Mouse (Mus musculus): ENCODE data around the gene Uba6.

Gene Uba6

GRCm38 (mm10) chr5:86172449-86173161 is at the start of gene Uba6:
Gene Uba6, minus strand, starts transcription at chr5:86172803.
- peak; percentile 99 for DNase-seq

- DNase-seq, result no peak
Measured at GRCm38 (mm10) chr5:86197801-86198200, 25.2 kb upstream of the Uba6 start, which contains the start of gene Gnrhr. Gene Gnrhr, minus strand, starts transcription at chr5:86197901.

- DNase-seq, result peak; percentile 20
Measured at GRCm38 (mm10) chr5:86191356-86191755, 18.8 kb upstream of the Uba6 start.

GRCm38 (mm10) chr5:86190770-86191169 is 18.2 kb upstream of the Uba6 start:
- DNase-seq, result no peak

GRCm38 (mm10) chr5:86190290-86190689 is 17.7 kb upstream of the Uba6 start:
- no peak for DNase-seq

- no peak for DNase-seq
Measured at GRCm38 (mm10) chr5:86187441-86187840, 14.8 kb upstream of the Uba6 start.

GRCm38 (mm10) chr5:86173778-86174177 is 1.2 kb upstream of the Uba6 start:
- DNase-seq, result no peak

GRCm38 (mm10) chr5:86172088-86172448 is 535 bp downstream of the Uba6 start:
- no peak for DNase-seq

- no peak for DNase-seq
Measured at GRCm38 (mm10) chr5:86129828-86130227, 42.8 kb downstream of the Uba6 start.

GRCm38 (mm10) chr5:86128749-86129148 is 43.9 kb downstream of the Uba6 start:
- no peak for DNase-seq

- DNase-seq, result no peak
Measured at GRCm38 (mm10) chr5:86118457-86119094, 54.0 kb downstream of the Uba6 start.

GRCm38 (mm10) chr5:86113997-86114396 is 58.6 kb downstream of the Uba6 start:
- no peak for DNase-seq

- DNase-seq, result no peak
Measured at GRCm38 (mm10) chr5:86113037-86113436, 59.6 kb downstream of the Uba6 start.

GRCm38 (mm10) chr5:86111074-86111473 is 61.5 kb downstream of the Uba6 start:
- DNase-seq, result no peak

- no peak for DNase-seq
Measured at GRCm38 (mm10) chr5:86106610-86107009, 66.0 kb downstream of the Uba6 start.

- no peak for DNase-seq
Measured at GRCm38 (mm10) chr5:86102176-86102575, 70.4 kb downstream of the Uba6 start.

GRCm38 (mm10) chr5:86100621-86101020 is 72.0 kb downstream of the Uba6 start:
- DNase-seq, result no peak

- DNase-seq, result no peak
Measured at GRCm38 (mm10) chr5:86098988-86099387, 73.6 kb downstream of the Uba6 start.

GRCm38 (mm10) chr5:86094754-86095153 is 77.8 kb downstream of the Uba6 start:
- DNase-seq, result no peak

GRCm38 (mm10) chr5:86086751-86087150 is 85.9 kb downstream of the Uba6 start:
- no peak for DNase-seq

GRCm38 (mm10) chr5:86084979-86085378 is 87.6 kb downstream of the Uba6 start:
- no peak for DNase-seq

GRCm38 (mm10) chr5:86083987-86084386 is 88.6 kb downstream of the Uba6 start:
- DNase-seq, result no peak

GRCm38 (mm10) chr5:86078720-86079334 is 93.8 kb downstream of the Uba6 start:
- DNase-seq, result no peak

- no peak for DNase-seq
Measured at GRCm38 (mm10) chr5:86072756-86073386, 99.7 kb downstream of the Uba6 start.

All from cerebellum, adult 8-10 months (tissue).